In the genomic region with DNA sequence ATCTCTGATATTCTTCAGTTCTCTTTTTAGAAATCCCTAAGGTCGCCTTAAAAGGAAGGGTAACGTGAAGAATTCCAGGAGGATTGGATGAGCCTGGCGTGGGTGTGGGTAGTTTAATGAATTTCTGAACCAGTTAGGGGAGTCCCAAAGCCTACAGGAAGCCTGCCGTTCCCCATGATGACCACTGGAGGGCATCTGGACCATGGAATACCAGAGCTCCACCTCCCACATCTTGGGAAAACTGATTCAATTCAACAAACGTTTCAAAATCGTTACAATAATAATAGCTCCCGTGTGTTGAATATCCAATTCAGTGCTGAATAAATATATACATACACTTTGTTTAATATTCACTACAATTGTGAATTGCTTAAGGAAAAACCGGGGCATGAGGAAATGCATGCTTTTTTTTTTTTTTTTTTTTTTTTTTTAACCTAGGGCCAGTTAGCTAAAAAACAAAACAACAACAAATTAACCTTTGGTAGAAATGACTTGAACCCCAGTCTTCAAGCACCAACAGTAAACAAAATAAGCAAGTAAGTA, we compare ENCODE assay signal across 9 mouse cellular contexts. TPM values are rescaled to one million over a fixed set of nuclear protein-coding genes. Genes with fewer than 3 reads are reported as not detected.
DNase-seq lines count a peak whose midpoint lies in the region; ATAC-seq and TF ChIP-seq lines count a peak whose summit lies in the region.
"Had no signal": no experiment of that assay in that cellular context is flagged by ENCODE, and none has a peak within 500 bp of the region (broad histone marks: within the 10 kb centered on the region; RNA-seq: fewer than 3 reads in every experiment).

No protein-coding gene starts in this region.

- H3K9me3 ChIP-seq in liver, embryonic 14.5 days (ENCODE audit: control insufficient read depth, low read length), result no peaks in the 10 kb centered on the region
- H3K9me3 ChIP-seq: heart, embryonic 13.5 days had no signal

- H3K4me2 ChIP-seq in liver, embryonic 14.5 days (ENCODE audit: low read depth), result no peak overlapping the region
- H3K4me2 ChIP-seq: heart, embryonic 13.5 days had no signal

- 3% methylated on average over 8 of the region's 8 CpGs for whole genome bisulfite sequencing in liver, embryonic 14.5 days (ENCODE audit: insufficient replicate concordance)

- no peak for ATAC-seq in liver, embryonic 14.5 days (ENCODE audit: insufficient read depth)

- no peaks in the 10 kb centered on the region for H3K36me3 ChIP-seq in liver, embryonic 14.5 days (replicated peaks; ENCODE audit: control insufficient read depth, insufficient read depth, low read depth)
- H3K36me3 ChIP-seq: heart, embryonic 13.5 days had no signal

- TF ChIP-seq POLR2A in brain, embryonic 14.5 days (IDR thresholded peaks at IDR 0.05; ENCODE audit: borderline replicate concordance, extremely low read depth, insufficient read depth, insufficient read length, poor library complexity, severe bottlenecking), result no peak

- peak; percentile 96 for TF ChIP-seq CTCF in brain, embryonic 14.5 days (IDR thresholded peaks at IDR 0.05; ENCODE audit: borderline replicate concordance, extremely low read depth, insufficient read depth, insufficient read length)
- peak; percentile 79 for TF ChIP-seq CTCF in liver, embryonic 14.5 days (IDR thresholded peaks at IDR 0.05; ENCODE audit: low read depth)

- H3K4me1 ChIP-seq in liver, embryonic 14.5 days (replicated peaks; ENCODE audit: control insufficient read depth in 2 of 2, insufficient read depth in 2 of 2, low read length in 1 of 2), result peaks cover 0 to 2% of the 10 kb centered on the region in 2 experiments; a peak in 1 of 4 replicates

- peak; percentile 73 for DNase-seq in urinary bladder, postnatal 14 days (ENCODE audit: low spot score)
- DNase-seq in urinary bladder, adult 2 months (ENCODE audit: low spot score), result no peak
- peak; percentile 88 for DNase-seq in brain, embryonic 14.5 days (ENCODE audit: low read depth)
- peak; percentile 38 for DNase-seq in fibroblast of lung, adult 2 months (ENCODE audit: low read depth)
- DNase-seq in kidney, adult 9 months, result peak; percentile 82
- peak in 1 of 3 experiments; percentile 23 for DNase-seq in liver, embryonic 14.5 days (ENCODE audit: low read depth in 3 of 3, low spot score in 3 of 3)
- DNase-seq in retina, embryonic 14.5 days (ENCODE audit: low spot score), result peak; percentile 91
- no peak for DNase-seq in spleen, adult 18-20 months

- no peak overlapping the region for H3K4me3 ChIP-seq in liver, embryonic 14.5 days (ENCODE audit: insufficient read depth in 1 of 2, low read depth in 2 of 2, low read length in 2 of 2)
- H3K4me3 ChIP-seq: heart, embryonic 13.5 days had no signal

- TF ChIP-seq EP300 in liver, embryonic 14.5 days (IDR thresholded peaks at IDR 0.05; ENCODE audit: low read depth), result no peak

- no peak overlapping the region for H3K27ac ChIP-seq in liver, embryonic 14.5 days

- H3K9ac ChIP-seq in liver, embryonic 14.5 days (replicated peaks), result no peak overlapping the region

- no peaks in the 10 kb centered on the region; the same call in 1 of the 2 replicates for H3K27me3 ChIP-seq in liver, embryonic 14.5 days (ENCODE audit: control insufficient read depth, insufficient read depth, low read length)

RNA-seq across cellular contexts. Expression of a gene that starts 17.2 kb away (rescaled TPM):
- 1,825 and 2,682 TPM in 2 replicates for polyA plus RNA-seq in urinary bladder, adult 2 months (2012; rRNA removed)
- polyA plus RNA-seq in brain, embryonic 14.5 days (2012; rRNA removed), result 1.0 and 1.4 TPM in 2 replicates
- polyA plus RNA-seq in liver, embryonic 14.5 days (2012; rRNA removed), result 1.1 TPM in 2 replicates
- polyA plus RNA-seq in liver, embryonic 14.5 days (2014; fragmentation: Nextera tagmentation; extraction: Ambion mirVana), result 1.4 and 2.1 TPM in 2 replicates

RNA-seq across cellular contexts. Expression of a gene that starts 25.2 kb away (rescaled TPM):
- polyA plus RNA-seq in urinary bladder, adult 2 months (2012; rRNA removed), result 106 and 124 TPM in 2 replicates
- 140 and 189 TPM in 2 replicates for polyA plus RNA-seq in brain, embryonic 14.5 days (2012; rRNA removed)
- 35.6 and 39.3 TPM in 2 replicates for polyA plus RNA-seq in liver, embryonic 14.5 days (2012; rRNA removed)
- 43.4 and 48.4 TPM in 2 replicates for polyA plus RNA-seq in liver, embryonic 14.5 days (2014; fragmentation: Nextera tagmentation; extraction: Ambion mirVana)

RNA-seq across cellular contexts. Expression of a gene that starts 32.2 kb away (rescaled TPM):
- 91.1 and 102 TPM in 2 replicates for polyA plus RNA-seq in urinary bladder, adult 2 months (2012; rRNA removed)
- polyA plus RNA-seq in brain, embryonic 14.5 days (2012; rRNA removed), result 49.2 and 56.1 TPM in 2 replicates
- polyA plus RNA-seq in liver, embryonic 14.5 days (2012; rRNA removed), result 8.4 and 8.5 TPM in 2 replicates
- polyA plus RNA-seq in liver, embryonic 14.5 days (2014; fragmentation: Nextera tagmentation; extraction: Ambion mirVana), result 8.4 and 9.5 TPM in 2 replicates

Comparison
In these comparisons a context has a peak if more than half of its experiments do, and no peak if none do; other contexts are left out.
1. DNase-seq: peak in urinary bladder, postnatal 14 days (single experiment), brain, embryonic 14.5 days (single experiment), fibroblast of lung, adult 2 months (single experiment), kidney, adult 9 months (single experiment) and retina, embryonic 14.5 days (single experiment); none in urinary bladder, adult 2 months (single experiment) and spleen, adult 18-20 months (0 of 2).
2. RNA of a gene that starts 17.2 kb away (polyA plus RNA-seq): 1,825 to 2,682 TPM in urinary bladder, adult 2 months; 1.0 to 1.4 TPM in brain, embryonic 14.5 days and 1.1 to 2.1 TPM in liver, embryonic 14.5 days; every median in the first group is over 100 times any median in the second.